In the genomic region with DNA sequence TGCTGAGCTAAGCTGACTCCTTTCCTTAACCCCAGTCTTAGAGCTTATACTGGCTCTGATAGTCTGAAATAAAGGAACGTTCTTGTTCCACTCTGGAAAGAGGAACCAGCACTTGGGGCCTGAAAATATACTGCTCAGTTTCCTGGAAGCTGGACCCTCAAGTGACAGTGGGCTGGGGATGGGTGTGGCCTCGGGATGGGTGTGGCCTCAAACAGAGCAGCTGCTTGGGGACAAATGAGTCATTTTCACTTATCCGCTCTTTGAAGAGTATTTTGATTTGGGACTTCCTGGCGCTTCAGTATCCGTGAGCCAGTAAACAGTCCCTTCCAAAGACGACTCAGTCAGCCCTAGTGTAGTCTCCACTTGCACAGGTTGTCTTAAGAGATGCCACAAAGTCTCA, we compare ENCODE assay signal across 10 mouse cellular contexts. TPM values are rescaled to one million over a fixed set of nuclear protein-coding genes. Genes with fewer than 3 reads are reported as not detected.
DNase-seq lines count a peak whose midpoint lies in the region; ATAC-seq and TF ChIP-seq lines count a peak whose summit lies in the region.
"Had no signal": no experiment of that assay in that cellular context is flagged by ENCODE, and none has a peak within 500 bp of the region (broad histone marks: within the 10 kb centered on the region; RNA-seq: fewer than 3 reads in every experiment).

No protein-coding gene starts in this region.

- H3K36me3 ChIP-seq in heart, adult 2 months (ENCODE audit: control insufficient read depth, insufficient read depth, low read length): no peaks in the 10 kb centered on the region
- no peaks in the 10 kb centered on the region for H3K36me3 ChIP-seq in heart, embryonic 10.5 days
- H3K36me3 ChIP-seq: G1E had no signal

- DNase-seq in heart, adult 2 months: peak in 1 of 2 experiments; percentile 82
- DNase-seq in heart, embryonic 10.5 days (ENCODE audit: low spot score): no peak
- DNase-seq in A20 (ENCODE audit: low read depth, low spot score): peak; percentile 75
- peak; percentile 63 for DNase-seq in lung, postnatal 14 days
- DNase-seq in left cerebral cortex, adult 8-10 months (ENCODE audit: low spot score in 2 of 2): no peak
- DNase-seq: midbrain, embryonic 14.5 days had no signal

- no peak overlapping the region for H3K27ac ChIP-seq in heart, adult 2 months
- no peak overlapping the region for H3K27ac ChIP-seq in heart, embryonic 10.5 days

- no peaks in the 10 kb centered on the region for H3K9me3 ChIP-seq in heart, embryonic 10.5 days

- no peaks in the 10 kb centered on the region for H3K4me1 ChIP-seq in heart, adult 2 months (ENCODE audit: control insufficient read depth, insufficient read depth, low read length)
- peaks cover 46% of the 10 kb centered on the region for H3K4me1 ChIP-seq in heart, embryonic 10.5 days

- no peaks in the 10 kb centered on the region for H3K79me2 ChIP-seq in heart, adult 2 months (replicated peaks; ENCODE audit: control insufficient read depth, insufficient read depth, low read length)

- TF ChIP-seq EP300 in heart, adult 2 months (IDR thresholded peaks at IDR 0.05; ENCODE audit: insufficient read depth, low read depth, low read length): no peak

- ATAC-seq in common myeloid progenitor, adult 5-6 weeks (replicated peaks; ENCODE audit: low read depth, poor library complexity, severe bottlenecking): peak; percentile 89
- no peak for ATAC-seq in cerebellum, adult (ENCODE audit: insufficient number of reproducible peaks, low FRiP score, low TSS enrichment)
- ATAC-seq in erythroid progenitor cell, adult 5-6 weeks (replicated peaks; ENCODE audit: low FRiP score, poor library complexity, severe bottlenecking): no peak

- intact Hi-C loops in heart, adult 2 months (cut with DNase I): no loop called here

- H3K4me3 ChIP-seq in heart, adult 2 months: no peak overlapping the region
- H3K4me3 ChIP-seq in heart, embryonic 10.5 days: no peak overlapping the region

- no peak overlapping the region for H3K9ac ChIP-seq in heart, adult 2 months (ENCODE audit: low read depth, low read length)

- H3K27me3 ChIP-seq in heart, adult 2 months (ENCODE audit: control insufficient read depth, insufficient read depth, low read length): no peaks in the 10 kb centered on the region
- no peaks in the 10 kb centered on the region for H3K27me3 ChIP-seq in heart, embryonic 10.5 days (ENCODE audit: insufficient read depth, poor library complexity, severe bottlenecking)

- TF ChIP-seq CTCF in heart, adult 2 months (IDR thresholded peaks at IDR 0.05): no peak

- WGBS in heart, adult 2 months: 33% methylated on average over 6 of the region's 6 CpGs
- WGBS in heart, embryonic 10.5 days: 38% methylated on average over 6 of the region's 6 CpGs

- 0 out of 2 replicates have a peak, but pooled peaks have one; percentile 39 for TF ChIP-seq POLR2A in heart, adult 2 months (IDR thresholded peaks at IDR 0.05; ENCODE audit: insufficient read depth, low read depth, low read length)

RNA-seq across cellular contexts. Expression of gene Rassf4, which starts 8.6 kb away (rescaled TPM):
- total RNA-seq in heart, adult 2 months (2021): 1 to 10 TPM; 5.8 TPM
- polyA plus RNA-seq in heart, adult 2 months (2012; rRNA removed): 6.4 and 8.9 TPM in 2 replicates
- 5.5 and 7.2 TPM in 2 replicates for polyA plus RNA-seq in heart, embryonic 10.5 days (2016; fragmentation: Nextera tagmentation; extraction: Ambion mirVana)
- total RNA-seq in common myeloid progenitor, adult 5-6 weeks (2017): 15.0 and 17.4 TPM in 2 replicates
- 1 to 10 TPM; 6.2 to 8.6 (median 7.4) TPM for total RNA-seq in left cerebral cortex, adult 8-10 months (2022)
- 28.1 and 28.8 TPM in 2 replicates for total RNA-seq in erythroid progenitor cell, adult 5-6 weeks (2015; ENCODE audit: low replicate concordance)
- total RNA-seq in erythroid progenitor cell, adult 5-6 weeks (2017; ENCODE audit: low replicate concordance): 6.9 and 11.4 TPM in 2 replicates
- polyA plus RNA-seq: G1E had no signal

RNA-seq across cellular contexts. Expression of gene Depp1, which starts 31.9 kb away (rescaled TPM):
- total RNA-seq in heart, adult 2 months (2021): 10 to 100 TPM; 53.5 to 86.1 TPM
- 32.7 and 53.0 TPM in 2 replicates for polyA plus RNA-seq in heart, adult 2 months (2012; rRNA removed)
- polyA plus RNA-seq in heart, embryonic 10.5 days (2016; fragmentation: Nextera tagmentation; extraction: Ambion mirVana): 5.5 and 6.0 TPM in 2 replicates
- 0.63 and 1.6 TPM in 2 replicates for total RNA-seq in common myeloid progenitor, adult 5-6 weeks (2017)
- total RNA-seq in left cerebral cortex, adult 8-10 months (2022): 1 to 10 TPM; 1.7 to 3.3 (median 2.4) TPM
- not detected in 2 replicates for total RNA-seq in erythroid progenitor cell, adult 5-6 weeks (2015; ENCODE audit: low replicate concordance)
- total RNA-seq in erythroid progenitor cell, adult 5-6 weeks (2017; ENCODE audit: low replicate concordance): 2.8 TPM in 1 of 2 replicates, not detected in the other
- total RNA-seq: G1E had no signal
- polyA plus RNA-seq: G1E had no signal

RNA-seq across cellular contexts. Expression of gene Tmem72, which starts 34.4 kb away (rescaled TPM):
- total RNA-seq in heart, adult 2 months (2021): under 1 TPM; 0.03 to 0.05 TPM
- under 0.01 TPM in 2 replicates for polyA plus RNA-seq in heart, adult 2 months (2012; rRNA removed)
- polyA plus RNA-seq in heart, embryonic 10.5 days (2016; fragmentation: Nextera tagmentation; extraction: Ambion mirVana): 0.04 and 0.14 TPM in 2 replicates
- total RNA-seq in common myeloid progenitor, adult 5-6 weeks (2017): 0.05 TPM in 2 replicates
- 1 to 10 TPM in 2 of 4 experiments, under 1 TPM in 2; 0.28 to 4.4 (median 1.0) TPM for total RNA-seq in left cerebral cortex, adult 8-10 months (2022)
- under 0.01 and 0.42 TPM in 2 replicates for total RNA-seq in erythroid progenitor cell, adult 5-6 weeks (2015; ENCODE audit: low replicate concordance)
- 0.08 and 0.13 TPM in 2 replicates for total RNA-seq in erythroid progenitor cell, adult 5-6 weeks (2017; ENCODE audit: low replicate concordance)
- polyA plus RNA-seq: G1E had no signal

RNA-seq across cellular contexts. Expression of gene Zfp422, which starts 53.5 kb away (rescaled TPM):
- total RNA-seq in heart, adult 2 months (2021): 10 to 100 TPM; 14.8 to 19.2 TPM
- polyA plus RNA-seq in heart, adult 2 months (2012; rRNA removed): 13.1 and 27.8 TPM in 2 replicates
- polyA plus RNA-seq in heart, embryonic 10.5 days (2016; fragmentation: Nextera tagmentation; extraction: Ambion mirVana): 96.7 and 139 TPM in 2 replicates
- 79.8 and 85.1 TPM in 2 replicates for total RNA-seq in common myeloid progenitor, adult 5-6 weeks (2017)
- 10 to 100 TPM; 19.5 to 32.6 (median 23.2) TPM for total RNA-seq in left cerebral cortex, adult 8-10 months (2022)
- 20.2 and 29.8 TPM in 2 replicates for total RNA-seq in erythroid progenitor cell, adult 5-6 weeks (2015; ENCODE audit: low replicate concordance)
- total RNA-seq in erythroid progenitor cell, adult 5-6 weeks (2017; ENCODE audit: low replicate concordance): 5.5 and 6.3 TPM in 2 replicates
- polyA plus RNA-seq: G1E had no signal

Comparison
In these comparisons a context has a peak if more than half of its experiments do, and no peak if none do; other contexts are left out.
1. DNase-seq: peak in A20 (single experiment) and lung, postnatal 14 days (single experiment); none in heart, embryonic 10.5 days (single experiment) and left cerebral cortex, adult 8-10 months (0 of 2).
2. RNA of gene Depp1, which starts 31.9 kb away (total RNA-seq): 53.5 to 86.1 TPM in heart, adult 2 months; 1.7 to 3.3 TPM in left cerebral cortex, adult 8-10 months, 0.63 to 1.6 TPM in common myeloid progenitor, adult 5-6 weeks and 2.8 TPM in erythroid progenitor cell, adult 5-6 weeks; every median in the first group is over 10 times any median in the second.